Mouse (Mus musculus): ENCODE measurements around the gene Tmem132b. TPM values are rescaled to one million over a fixed set of nuclear protein-coding genes. Genes with fewer than 3 reads are reported as not detected.

Tmem132b gene
- total RNA-seq, 2 experiments from 2014 or later = 135 to 141 TPM

GRCm38 (mm10) chr5:125583836-125584235 lies 52.3 kb downstream of the Tmem132b start:
- DNase-seq (ENCODE audit: extremely low spot score in 1 of 2, low spot score in 2 of 2) = peak; percentile 38 to 50
- no peak overlapping the region for H3K4me3 ChIP-seq
- no peak for TF ChIP-seq CTCF (IDR thresholded peaks at IDR 0.05)
- intact Hi-C loops (cut with DNase I) = no loop called here
- H3K27ac ChIP-seq = peak overlapping the region; percentile 84

- intact Hi-C loops (cut with DNase I) = no loop called here
- H3K4me3 ChIP-seq = no peak overlapping the region
- H3K27ac ChIP-seq = peak overlapping the region; percentile 84
- DNase-seq (ENCODE audit: extremely low spot score in 1 of 2, low spot score in 2 of 2) = no peak
- TF ChIP-seq CTCF (IDR thresholded peaks at IDR 0.05) = no peak
Observed at GRCm38 (mm10) chr5:125585211-125585610, 53.6 kb downstream of the Tmem132b start.

- DNase-seq (ENCODE audit: extremely low spot score in 1 of 2, low spot score in 2 of 2) = no peak
- H3K4me3 ChIP-seq = no peak overlapping the region
- TF ChIP-seq CTCF (IDR thresholded peaks at IDR 0.05) = no peak
- intact Hi-C loops (cut with DNase I) = no loop called here
- H3K27ac ChIP-seq = no peak overlapping the region
Observed at GRCm38 (mm10) chr5:125588203-125588602, 56.6 kb downstream of the Tmem132b start.

GRCm38 (mm10) chr5:125588876-125589667 lies 57.5 kb downstream of the Tmem132b start:
- intact Hi-C loops (cut with DNase I) = no loop called here
- peak overlapping the region; percentile 45 for H3K27ac ChIP-seq
- DNase-seq (ENCODE audit: extremely low spot score in 1 of 2, low spot score in 2 of 2) = peak in 1 of 2 experiments; percentile 46
- peak overlapping the region; percentile 27; the same call in 1 of the 2 replicates for H3K4me3 ChIP-seq
- no peak for TF ChIP-seq CTCF (IDR thresholded peaks at IDR 0.05)

GRCm38 (mm10) chr5:125598056-125598455 lies 66.5 kb downstream of the Tmem132b start:
- Histone ChIP-seq H3K4me3 (no peak overlapping the region), H3K27ac (no peak overlapping the region)
- DNase-seq (ENCODE audit: extremely low spot score in 1 of 2, low spot score in 2 of 2) = no peak
- intact Hi-C loops (cut with DNase I) = no loop called here
- TF ChIP-seq CTCF (IDR thresholded peaks at IDR 0.05) = no peak

- DNase-seq (ENCODE audit: extremely low spot score in 1 of 2, low spot score in 2 of 2) = no peak
- no peak for TF ChIP-seq CTCF (IDR thresholded peaks at IDR 0.05)
- intact Hi-C loops (cut with DNase I) = no loop called here
- peak overlapping the region; percentile 16 for H3K27ac ChIP-seq
- no peak overlapping the region for H3K4me3 ChIP-seq
Observed at GRCm38 (mm10) chr5:125607146-125607545, 75.6 kb downstream of the Tmem132b start.

GRCm38 (mm10) chr5:125609968-125610367 lies 78.4 kb downstream of the Tmem132b start:
- peak; percentile 38 for TF ChIP-seq CTCF (IDR thresholded peaks at IDR 0.05)
- DNase-seq (ENCODE audit: extremely low spot score in 1 of 2, low spot score in 2 of 2) = no peak
- intact Hi-C loops (cut with DNase I) = no loop called here
- Histone ChIP-seq H3K4me3 (no peak overlapping the region), H3K27ac (no peak overlapping the region)

GRCm38 (mm10) chr5:125612460-125612859 lies 80.9 kb downstream of the Tmem132b start:
- Histone ChIP-seq H3K27ac (no peak overlapping the region), H3K4me3 (no peak overlapping the region)
- intact Hi-C loops (cut with DNase I) = no loop called here
- DNase-seq (ENCODE audit: extremely low spot score in 1 of 2, low spot score in 2 of 2) = no peak
- TF ChIP-seq CTCF (IDR thresholded peaks at IDR 0.05) = no peak

- no peak for TF ChIP-seq CTCF (IDR thresholded peaks at IDR 0.05)
- intact Hi-C loops (cut with DNase I) = no loop called here
- no peak overlapping the region for H3K27ac ChIP-seq
- H3K4me3 ChIP-seq = no peak overlapping the region
- DNase-seq (ENCODE audit: extremely low spot score in 1 of 2, low spot score in 2 of 2) = no peak
Observed at GRCm38 (mm10) chr5:125613136-125613535, 81.6 kb downstream of the Tmem132b start.

- Histone ChIP-seq H3K4me3 (no peak overlapping the region), H3K27ac (no peak overlapping the region)
- intact Hi-C loops (cut with DNase I) = loop anchor here (2.0 kb wide), 1 partner anchor 186 kb away; no protein-coding TSS in a partner anchor
- DNase-seq (ENCODE audit: extremely low spot score in 1 of 2, low spot score in 2 of 2) = peak in 1 of 2 experiments; percentile 36
- TF ChIP-seq CTCF (IDR thresholded peaks at IDR 0.05) = peak; percentile 62
Observed at GRCm38 (mm10) chr5:125614348-125614747, 82.8 kb downstream of the Tmem132b start.

- intact Hi-C loops (cut with DNase I) = no loop called here
- H3K27ac ChIP-seq = no peak overlapping the region
- H3K4me3 ChIP-seq = no peak overlapping the region
- peak; percentile 42 for TF ChIP-seq CTCF (IDR thresholded peaks at IDR 0.05)
- no peak for DNase-seq (ENCODE audit: extremely low spot score in 1 of 2, low spot score in 2 of 2)
Observed at GRCm38 (mm10) chr5:125617050-125617449, 85.5 kb downstream of the Tmem132b start.

GRCm38 (mm10) chr5:125627816-125628348 lies 96.3 kb downstream of the Tmem132b start:
- TF ChIP-seq CTCF (IDR thresholded peaks at IDR 0.05) = no peak
- intact Hi-C loops (cut with DNase I) = no loop called here
- H3K4me3 ChIP-seq = no peak overlapping the region
- no peak for DNase-seq (ENCODE audit: extremely low spot score in 1 of 2, low spot score in 2 of 2)
- H3K27ac ChIP-seq = peak overlapping the region; percentile 44; the same call in 1 of the 2 replicates
